Mouse (Mus musculus) testis, adult 2 months (tissue): ENCODE measurements around the gene Tspyl3.

Experiments
- CTCF ChIP-seq: fragments of 200-500 bp; IDR thresholded peaks from 2 replicates; pipeline ENCODE4 v1.5.1; 2012; ENCODE audit warnings: low read depth, mild to moderate bottlenecking, inconsistent platforms, low read length, moderate library complexity; ENCODE audit not compliant: control insufficient read depth, insufficient read depth, insufficient replicate concordance
- POLR2A ChIP-seq: fragments of 200-500 bp; IDR thresholded peaks from 2 replicates; pipeline ENCODE4 v1.6.1; 2012; ENCODE audit warnings: low read depth, mild to moderate bottlenecking, inconsistent platforms, low read length, moderate library complexity; ENCODE audit not compliant: control insufficient read depth

- TF ChIP-seq POLR2A (no peak), CTCF (no peak)
Measured at GRCm38 (mm10) chr2:153217826-153218340, 7.4 kb downstream of the Tspyl3 start.
